Mouse (Mus musculus) left cerebral cortex, postnatal 25 days (tissue): ENCODE measurements around the gene Hoxd8. TPM values are rescaled to one million over a fixed set of nuclear protein-coding genes. Genes with fewer than 3 reads are reported as not detected.

Experiments used
- DNase-seq, 2 experiments: peaks; one replicate each; pipeline ENCODE4 v3.0.0; 2022; ENCODE audit warnings: low spot score in 2 of 2, mixed read lengths in 1 of 2
- intact Hi-C: fragments of 180-260 bp; cut with DNase I; formaldehyde crosslinking; loops from one replicate; pipeline ENCODE4 v1.15.1; 2025
- microRNA-seq, 2 experiments: library from miRNA; unstranded; fragments of <30 nt; microRNA quantifications; one replicate each; pipeline ENCODE4 v1.2.0; 2022
- total RNA-seq, 2 experiments: library from RNA; stranded (reverse); gene quantifications; 2 replicates each; pipeline ENCODE4 v1.2.3; 2021

Hoxd8 gene
- total RNA-seq, 2 experiments from 2014 or later = 0.14 TPM; not detected in 1

DNA sequence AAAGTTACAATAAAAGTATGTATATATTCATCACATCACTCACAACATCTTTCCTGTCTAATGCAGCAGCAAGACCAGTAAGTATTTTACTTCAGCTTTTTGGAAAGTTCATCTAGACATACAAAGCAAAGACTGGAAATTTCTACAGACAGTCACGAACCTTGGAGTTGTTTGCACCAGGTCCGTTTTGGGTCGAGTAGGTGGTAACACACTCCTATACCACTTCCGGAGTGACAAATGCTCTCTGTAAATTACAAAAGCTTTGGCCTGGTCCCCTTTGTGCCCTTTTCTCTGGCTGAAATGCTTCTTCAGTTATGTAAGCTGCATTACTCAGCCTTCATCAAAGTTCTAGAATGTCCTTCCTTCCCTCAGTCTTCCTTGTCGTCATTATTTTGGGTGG lies 49.3 kb downstream of the Hoxd8 start:
- intact Hi-C loops = no loop called here
- DNase-seq = no peak

Small RNA genes within 50 kb of the gene (microRNA-seq; reads per million reads assigned to microRNA genes)
- gene Gm44463 = 0 reads per million in 2 experiments
- gene Mir10b = 15.1 to 35.2 reads per million in 2 experiments

Other genes with a start within 250 kb of the Hoxd8 start
- gene Lnpk, start 125.2 kb upstream of the Hoxd8 start, total RNA-seq = 10 to 100 TPM; 69.7 to 77.6 TPM
- not detected for gene Evx2, start 45.1 kb upstream of the Hoxd8 start, total RNA-seq
- gene Hoxd13, start 36.3 kb upstream of the Hoxd8 start, total RNA-seq = not detected
- gene Hoxd12, start 29.6 kb upstream of the Hoxd8 start, total RNA-seq = not detected
- not detected for gene Hoxd11, start 25.1 kb upstream of the Hoxd8 start, total RNA-seq
- not detected for gene Hoxd10, start 12.7 kb upstream of the Hoxd8 start, total RNA-seq
- gene Hoxd9, start 6.9 kb upstream of the Hoxd8 start, total RNA-seq = not detected
- not detected for gene Hoxd3, start 7.3 kb downstream of the Hoxd8 start, total RNA-seq
- gene Hoxd4, start 7.3 kb downstream of the Hoxd8 start, total RNA-seq = not detected
- not detected for gene Gm28230, start 22.1 kb downstream of the Hoxd8 start, total RNA-seq
- under 1 TPM in 1 of 2 experiments, not detected in 1; 0.37 TPM for gene Hoxd1, start 58.4 kb downstream of the Hoxd8 start, total RNA-seq
- 10 to 100 TPM; 43.5 to 49.0 TPM for gene Mtx2, start 121.2 kb downstream of the Hoxd8 start, total RNA-seq